Mouse (Mus musculus): Measurements from ENCODE around the gene Ptk7.

Ptk7 gene

DNA sequence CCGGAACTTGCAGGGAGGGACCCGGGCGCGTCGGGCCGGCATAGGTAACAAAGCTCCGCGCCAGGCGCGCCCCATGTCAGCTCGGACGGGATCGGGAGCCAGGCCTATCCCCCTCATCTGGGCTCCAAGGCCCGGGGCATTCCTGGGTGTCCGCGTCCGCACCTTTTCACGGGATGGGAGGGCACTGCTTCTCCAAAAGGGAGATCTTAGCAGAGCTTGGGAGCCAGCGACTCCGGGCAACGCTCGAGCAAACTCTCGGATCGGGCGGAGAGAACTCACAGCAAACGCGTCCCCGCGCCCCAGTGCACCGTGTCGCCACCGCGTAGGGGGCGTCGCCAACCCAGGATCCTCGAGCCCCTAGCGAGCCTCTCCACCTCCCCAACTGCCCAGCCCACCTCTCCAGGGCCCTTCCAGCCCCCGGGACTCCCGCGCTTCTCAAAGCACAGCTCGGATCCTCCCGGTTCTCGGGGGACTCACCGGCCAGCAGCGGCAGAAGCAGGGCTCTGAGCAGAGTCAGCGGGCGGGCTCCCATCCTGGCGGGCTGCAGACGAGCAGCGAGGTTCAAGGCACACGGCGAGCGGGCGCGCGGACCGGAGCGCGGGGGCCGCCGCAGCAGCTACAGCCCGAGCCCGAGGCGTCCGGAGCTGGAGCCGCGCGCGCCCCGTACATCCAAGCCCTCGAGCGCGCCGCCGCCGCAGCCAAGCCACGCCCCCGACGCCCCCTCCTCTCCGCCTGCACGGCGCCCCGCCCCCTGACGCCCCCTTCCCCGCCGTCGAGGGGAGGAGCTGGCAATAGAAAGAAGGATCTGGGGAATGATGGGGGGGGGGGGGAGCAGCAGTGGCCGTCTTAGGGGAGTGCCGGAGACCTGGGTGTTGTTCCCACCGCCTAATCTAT, at the start of gene Ptk7:
Gene Ptk7, minus strand, starts transcription at position 714 of the 894 bp plus-strand sequence.
- DNase-seq (ENCODE audit: low read depth) = no peak

DNA sequence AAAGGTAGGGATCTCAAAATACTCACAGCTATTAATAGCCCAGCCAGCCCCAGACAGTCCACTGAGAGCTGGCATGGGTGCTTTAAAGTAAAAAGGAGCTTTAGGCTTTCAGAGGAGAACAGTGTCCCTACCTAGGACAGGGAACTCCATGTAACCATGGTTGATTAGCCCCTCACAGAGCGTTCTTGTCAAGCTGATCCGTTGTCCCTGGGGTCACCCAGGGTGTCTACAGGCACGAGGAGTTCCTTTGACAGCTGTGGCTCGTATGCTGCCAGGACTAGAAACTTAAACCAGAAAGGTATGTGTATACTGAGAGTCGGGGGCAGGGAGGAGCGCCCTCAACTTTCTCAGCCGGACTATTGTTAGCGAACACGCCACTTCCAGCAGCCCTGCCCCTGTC, 49.6 kb upstream of the Ptk7 start:
- DNase-seq (ENCODE audit: low read depth) = no peak

DNA sequence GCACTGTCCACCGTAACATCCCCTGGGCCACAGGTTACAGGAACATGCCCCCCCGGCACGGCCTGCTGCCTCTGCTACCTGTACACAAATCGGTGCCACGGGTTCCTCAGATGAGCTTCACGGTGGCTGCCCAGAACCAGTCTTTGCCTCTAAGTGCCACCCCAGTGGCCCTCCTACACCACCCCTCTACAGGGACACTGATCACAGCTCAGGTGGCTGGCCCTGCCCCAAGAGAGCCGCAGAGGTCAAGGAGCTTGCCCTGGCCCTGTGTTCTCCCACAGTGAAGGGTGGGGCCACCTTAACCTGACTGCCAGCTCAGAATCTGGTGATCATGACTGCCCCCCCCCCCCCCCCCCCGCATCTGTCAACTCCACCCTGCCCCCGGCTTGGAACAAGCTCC, 49.1 kb upstream of the Ptk7 start, which contains the start of gene Mea1:
Gene Mea1, plus strand, starts transcription at position 378 of the 400 bp plus-strand sequence.
- no peak for DNase-seq (ENCODE audit: low read depth)

DNA sequence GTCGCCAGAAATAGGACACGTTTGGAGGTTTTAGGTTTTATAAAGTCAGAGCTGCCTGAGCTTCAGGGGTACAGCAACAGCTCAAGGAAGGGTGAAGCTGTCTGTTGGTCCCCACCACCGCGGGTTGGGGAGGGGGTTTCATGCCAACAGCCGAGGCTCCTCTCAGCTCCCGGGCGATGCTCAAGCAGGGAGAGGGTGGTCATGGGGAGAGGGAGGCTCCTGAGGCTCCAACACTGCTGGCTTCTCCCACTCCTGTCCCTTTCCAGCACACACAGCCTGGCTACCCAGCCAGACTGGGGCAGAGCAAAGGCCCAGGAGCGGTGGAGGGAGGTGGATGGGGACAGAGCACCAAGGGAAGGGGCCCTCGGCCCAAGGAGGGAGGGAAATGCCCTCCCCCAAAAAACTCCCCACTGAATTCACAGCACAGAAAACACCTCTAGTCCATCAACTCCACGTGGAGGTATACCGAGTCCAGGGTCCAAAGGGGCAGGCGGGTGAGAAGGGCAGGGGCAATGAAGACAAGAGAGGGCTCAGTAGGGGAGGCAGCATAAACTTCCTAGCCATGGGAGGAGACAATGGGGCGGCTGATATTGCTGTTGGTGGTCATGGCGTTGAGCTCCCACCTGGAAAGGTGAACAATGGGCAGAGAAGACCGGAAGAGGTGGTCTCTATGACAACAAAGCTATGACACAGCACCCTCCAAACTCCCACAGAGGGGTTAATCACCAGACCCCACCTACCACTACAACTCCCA, 45.4 kb upstream of the Ptk7 start:
- DNase-seq (ENCODE audit: low read depth) = no peak

DNA sequence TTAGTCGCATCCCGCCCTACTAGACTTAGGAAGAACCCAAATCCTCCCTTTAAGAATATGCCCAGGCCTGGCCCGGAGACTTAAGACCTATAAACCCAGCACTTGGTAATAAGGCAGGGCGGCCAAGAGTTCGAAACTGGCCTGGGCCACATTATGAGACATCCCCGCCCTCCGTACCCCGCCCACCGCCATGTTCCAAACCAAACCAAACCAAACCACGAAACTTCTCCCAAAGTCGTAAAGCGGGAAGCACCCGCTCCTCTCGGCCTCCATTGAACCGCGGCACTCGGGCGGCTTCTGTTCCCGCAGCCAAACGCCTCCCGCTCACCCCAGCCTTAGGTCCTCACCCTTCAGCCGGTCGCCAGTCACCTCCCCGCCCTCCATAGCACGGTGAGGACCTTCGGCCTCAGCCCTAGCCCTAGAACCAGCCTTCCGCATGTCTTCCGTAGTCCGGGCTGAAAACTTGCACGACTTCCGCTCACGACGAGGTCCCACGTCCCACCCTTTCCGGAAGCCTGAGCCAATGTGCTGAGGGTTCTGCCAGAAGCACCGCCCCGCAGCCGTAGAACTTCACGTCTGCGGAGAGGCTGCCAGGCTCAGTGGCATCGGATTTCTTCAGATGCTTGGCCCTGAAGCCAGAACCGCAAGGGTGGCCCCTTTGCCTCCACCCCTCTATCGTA, 44.7 kb upstream of the Ptk7 start, which contains the start of gene Rrp36:
Gene Rrp36, minus strand, starts transcription at position 503 of the 680 bp plus-strand sequence.
- DNase-seq (ENCODE audit: low read depth) = peak; percentile 91

DNA sequence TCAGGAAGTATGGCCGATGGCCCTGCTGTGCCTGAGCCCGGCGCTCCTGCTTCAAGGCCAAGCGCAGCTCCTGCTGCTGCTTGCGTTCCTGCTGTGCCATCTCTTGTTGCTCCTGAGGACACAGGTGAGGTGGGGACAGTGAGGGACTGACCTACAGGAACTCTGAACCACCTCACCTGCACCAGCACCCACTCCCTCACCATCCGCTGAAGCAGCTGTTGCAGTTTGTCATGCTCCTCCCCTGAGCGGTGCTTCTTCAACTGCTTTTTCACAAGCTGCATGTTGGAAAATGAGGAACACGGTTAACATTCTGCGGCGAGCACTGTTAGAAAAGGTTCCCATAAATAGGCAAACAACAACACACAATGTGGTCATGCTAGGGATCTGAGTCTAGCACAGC, 40.6 kb upstream of the Ptk7 start:
- no peak for DNase-seq (ENCODE audit: low read depth)

DNA sequence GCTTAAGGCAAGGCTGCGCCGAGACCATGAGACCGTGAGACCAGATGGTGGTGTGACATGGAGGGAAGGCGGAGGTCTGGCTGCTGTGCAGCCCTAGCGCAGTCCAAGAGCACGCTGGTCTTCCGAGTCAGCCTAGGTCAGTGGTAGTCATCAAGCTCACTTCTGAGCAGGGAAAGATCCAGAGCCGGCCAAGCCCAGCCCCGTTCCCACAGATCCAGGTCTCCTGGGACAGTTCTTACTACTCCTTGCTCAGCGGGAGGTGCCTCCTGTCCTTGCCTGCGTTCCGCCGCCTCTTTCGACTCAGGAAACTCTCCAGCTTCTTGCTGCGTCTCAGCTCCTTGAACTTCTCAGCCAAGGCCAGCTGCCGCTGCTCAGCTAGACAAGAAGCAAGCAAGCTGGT, 38.4 kb upstream of the Ptk7 start:
- DNase-seq (ENCODE audit: low read depth) = no peak

DNA sequence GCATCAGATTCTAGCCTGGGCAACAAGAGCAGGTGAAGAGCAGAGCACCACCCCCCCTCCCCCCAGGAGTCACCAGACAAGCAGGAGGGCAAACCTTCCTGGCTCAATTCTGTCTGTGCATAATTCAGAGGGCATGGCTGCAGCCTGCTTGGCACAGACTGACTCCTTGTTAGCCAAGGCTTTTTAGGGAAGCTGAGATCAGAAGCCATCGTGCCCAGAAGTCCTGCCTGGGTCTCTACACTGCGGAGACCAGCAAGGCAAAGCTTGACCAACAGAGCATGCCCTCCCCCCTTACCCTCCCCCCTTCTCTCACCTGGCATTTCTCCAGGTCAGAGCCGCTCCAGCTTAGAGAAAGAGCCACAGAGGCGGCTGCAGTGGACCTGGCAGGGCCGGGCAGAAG, 33.4 kb upstream of the Ptk7 start:
- DNase-seq (ENCODE audit: low read depth) = no peak

DNA sequence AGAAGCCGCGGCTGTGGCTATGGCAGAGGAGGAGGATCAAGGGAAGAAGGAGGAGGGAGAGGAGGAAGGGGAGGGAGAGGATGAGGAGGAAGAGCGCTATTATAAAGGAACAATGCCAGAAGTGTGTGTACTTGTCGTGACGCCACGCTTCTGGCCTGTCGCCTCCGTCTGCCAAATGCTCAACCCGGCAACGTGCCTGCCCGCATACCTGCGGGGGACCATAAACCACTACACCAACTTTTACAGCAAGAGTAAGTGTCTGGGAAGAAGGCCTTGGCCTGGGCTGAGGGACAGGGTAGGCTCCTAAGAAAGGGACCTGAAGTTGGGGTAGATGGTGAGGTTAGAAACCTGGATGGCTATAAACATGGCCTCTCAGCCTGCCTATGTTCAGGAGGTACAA, 32.7 kb upstream of the Ptk7 start:
- no peak for DNase-seq (ENCODE audit: low read depth)

DNA sequence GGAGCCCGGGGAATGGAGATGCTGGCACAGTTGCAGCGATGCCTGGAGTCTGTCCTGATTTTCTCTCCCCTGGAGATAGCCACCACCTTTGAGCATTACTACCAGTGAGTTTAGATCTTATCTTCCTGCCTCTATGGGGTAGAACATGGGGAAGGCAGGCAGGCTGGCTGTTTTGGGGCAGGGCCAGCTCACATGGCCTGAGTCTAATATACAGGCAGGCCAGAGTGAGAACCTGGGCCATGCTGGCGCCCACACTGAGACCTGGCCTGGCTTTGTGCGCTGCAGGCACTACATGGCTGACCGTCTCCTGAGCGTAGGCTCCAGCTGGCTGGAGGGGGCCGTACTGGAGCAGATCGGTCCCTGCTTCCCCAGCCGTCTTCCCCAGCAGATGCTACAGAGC, 32.0 kb upstream of the Ptk7 start:
- no peak for DNase-seq (ENCODE audit: low read depth)

DNA sequence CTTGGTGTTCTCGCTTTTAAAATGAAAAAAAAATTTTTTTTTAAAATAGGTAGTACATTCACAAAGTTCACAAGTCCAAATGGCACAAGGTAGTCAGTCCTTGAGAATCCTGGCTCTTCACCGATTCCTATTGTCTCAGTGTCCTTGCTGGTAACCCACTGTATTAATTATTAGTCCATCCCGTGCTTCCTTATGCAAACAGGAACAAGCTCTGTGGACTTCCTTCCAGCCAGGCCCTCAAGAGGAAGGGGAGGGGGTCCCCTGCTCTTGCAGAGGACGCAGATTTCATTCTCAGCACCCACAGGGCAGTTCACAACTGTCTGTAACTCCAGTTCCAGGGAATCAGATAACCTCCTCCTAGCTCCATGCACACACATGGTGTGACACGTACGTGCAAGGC, 26.8 kb upstream of the Ptk7 start:
- no peak for DNase-seq (ENCODE audit: low read depth)

DNA sequence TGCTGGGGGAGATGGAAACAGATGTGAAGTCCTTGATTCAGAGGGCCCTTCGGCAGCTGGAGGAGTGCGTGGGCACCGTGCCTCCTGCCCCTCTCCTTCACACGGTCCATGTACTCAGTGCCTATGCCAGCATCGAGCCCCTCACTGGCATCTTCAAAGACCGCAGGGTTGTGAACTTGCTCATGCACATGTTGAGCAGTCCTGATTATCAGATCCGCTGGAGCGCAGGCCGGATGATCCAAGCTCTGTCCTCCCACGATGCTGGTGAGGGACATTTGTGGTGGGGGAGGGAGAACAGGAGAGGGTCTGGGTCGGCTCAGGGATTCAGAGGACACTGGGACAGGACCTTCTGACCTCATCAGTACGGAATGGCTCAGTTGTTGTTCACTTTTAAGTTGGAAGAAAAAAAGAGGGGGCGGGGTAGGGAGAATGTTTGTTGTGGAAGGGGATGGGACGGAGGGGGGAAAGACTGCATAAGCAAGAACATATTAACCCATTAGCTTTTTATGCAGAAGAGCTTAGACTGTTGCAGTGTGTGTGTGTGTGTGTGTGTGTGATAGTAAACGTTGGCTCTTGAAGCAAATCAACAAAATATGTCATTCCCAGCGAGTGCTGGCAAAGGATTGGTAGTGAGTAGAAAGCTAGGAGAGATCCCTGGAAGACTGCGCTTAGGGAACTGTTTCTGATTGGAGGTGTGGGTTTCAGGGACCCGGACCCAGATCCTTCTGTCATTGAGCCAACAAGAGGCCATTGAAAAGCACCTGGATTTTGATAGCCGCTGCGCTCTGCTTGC, 22.6 kb upstream of the Ptk7 start:
- DNase-seq (ENCODE audit: low read depth) = no peak

DNA sequence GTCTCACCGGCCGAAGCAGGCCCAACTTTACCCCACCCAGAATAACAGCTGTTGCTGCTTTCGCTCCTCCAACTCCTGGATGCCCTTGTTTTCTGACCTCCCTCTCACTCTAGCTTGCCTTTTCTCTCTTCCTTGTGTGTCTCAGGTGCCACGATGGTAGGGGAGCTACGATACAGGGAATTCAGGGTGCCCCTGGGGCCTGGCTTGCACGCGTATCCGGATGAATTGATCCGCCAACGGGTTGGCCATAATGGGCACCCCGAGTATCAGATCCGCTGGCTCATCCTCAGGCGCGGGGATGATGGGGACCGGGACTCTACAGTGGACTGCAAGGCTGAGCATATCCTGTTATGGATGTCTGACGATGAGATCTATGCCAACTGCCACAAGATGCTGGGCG, 22.0 kb upstream of the Ptk7 start:
- DNase-seq (ENCODE audit: low read depth) = no peak

DNA sequence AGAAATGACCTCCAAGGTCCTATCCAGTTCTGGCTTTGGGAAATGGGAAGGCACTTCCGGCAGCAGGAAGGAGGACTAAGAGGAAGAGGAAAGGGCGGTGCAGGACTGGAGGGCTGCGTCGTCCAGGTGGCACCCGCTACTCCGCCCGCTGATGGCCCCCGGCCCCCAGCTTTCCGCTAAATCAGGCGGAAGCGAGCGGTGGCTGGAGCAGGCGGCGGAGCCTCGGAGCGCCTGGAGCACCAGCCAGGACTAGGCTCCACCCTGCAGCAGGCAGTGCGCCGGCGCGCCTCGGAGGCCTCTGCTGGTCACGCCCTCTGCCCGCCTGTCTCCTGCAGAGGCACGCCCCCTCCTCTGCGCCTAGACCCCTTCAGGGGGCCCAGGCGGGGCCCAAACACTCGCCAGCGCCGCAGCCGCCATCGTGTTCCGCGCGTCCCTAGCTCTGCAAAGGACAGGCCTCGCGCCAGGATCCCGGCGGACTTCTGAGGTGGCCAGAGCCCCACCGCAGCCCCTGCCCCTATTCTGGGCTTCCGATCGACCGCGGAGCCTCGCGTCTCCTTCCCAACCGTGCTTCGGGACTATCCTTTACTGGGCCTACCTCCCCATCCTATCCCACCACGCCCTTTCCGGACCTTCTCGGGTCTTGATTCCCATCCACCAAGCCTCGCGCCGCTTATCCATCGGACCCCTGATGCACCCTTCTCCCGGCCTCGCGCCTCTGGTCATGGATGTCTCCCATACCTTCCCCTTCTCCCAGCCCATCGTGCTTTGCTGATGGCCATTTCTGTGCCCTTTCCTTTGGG, 21.1 kb upstream of the Ptk7 start, which contains the start of gene Cul7:
Gene Cul7, plus strand, starts transcription at position 106 of the 800 bp plus-strand sequence.
- DNase-seq (ENCODE audit: low read depth) = peak; percentile 87

DNA sequence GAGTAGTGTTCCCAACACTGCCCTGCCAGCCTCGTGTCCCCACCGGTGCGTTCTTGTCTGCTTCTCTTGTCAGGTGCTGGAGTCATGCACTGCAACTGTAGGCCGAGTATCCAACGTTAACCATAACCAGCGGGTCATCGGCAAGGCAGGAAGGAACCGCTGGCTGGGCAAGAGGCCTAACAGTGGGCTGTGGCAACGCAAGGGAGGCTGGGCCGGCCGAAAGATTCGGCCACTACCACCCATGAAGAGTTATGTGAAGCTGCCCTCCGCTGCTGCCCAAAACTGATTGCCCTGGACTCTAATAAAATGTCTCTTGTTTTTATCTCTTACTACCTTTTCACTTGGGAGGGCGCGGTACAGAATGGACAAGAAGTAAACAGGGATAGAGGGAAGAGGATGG, 20.5 kb upstream of the Ptk7 start:
- DNase-seq (ENCODE audit: low read depth) = no peak

DNA sequence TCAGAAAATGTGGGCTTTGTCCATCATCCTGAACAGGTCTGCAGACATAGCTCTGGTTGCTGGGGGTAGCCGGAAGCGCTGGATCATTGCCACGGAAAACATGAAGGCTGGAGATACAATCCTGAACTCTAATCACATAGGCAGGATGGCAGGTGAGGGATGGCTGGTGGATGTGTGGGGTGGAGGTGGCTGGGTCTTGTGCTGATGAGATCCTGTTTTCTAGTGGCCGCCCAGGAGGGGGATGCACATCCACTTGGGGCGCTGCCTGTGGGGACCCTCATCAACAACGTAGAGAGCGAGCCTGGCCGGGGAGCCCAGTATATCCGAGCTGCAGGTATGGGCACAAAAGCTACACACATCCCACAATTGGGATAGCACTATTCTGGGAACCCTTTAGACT, 19.1 kb upstream of the Ptk7 start:
- DNase-seq (ENCODE audit: low read depth) = no peak

DNA sequence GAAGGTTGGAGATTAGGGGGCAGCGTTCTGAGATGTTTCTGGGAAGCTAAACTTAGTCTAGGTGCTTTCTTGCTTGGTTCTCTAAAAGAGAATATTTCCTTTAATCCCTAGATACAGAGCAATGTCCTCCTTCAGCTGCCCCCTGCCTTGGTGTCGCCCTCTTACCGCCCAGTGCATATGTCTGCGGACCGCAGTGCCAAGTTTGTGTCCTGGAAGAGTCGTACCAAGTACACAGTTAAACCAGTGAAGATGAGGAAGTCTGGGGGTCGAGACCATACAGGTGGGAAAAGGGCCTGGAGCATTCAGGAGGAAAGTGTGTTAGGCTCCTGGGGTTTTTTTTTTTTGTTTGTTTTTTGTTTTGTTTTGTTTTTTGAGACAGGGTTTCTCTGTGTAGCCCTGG, 18.0 kb upstream of the Ptk7 start:
- no peak for DNase-seq (ENCODE audit: low read depth)

DNA sequence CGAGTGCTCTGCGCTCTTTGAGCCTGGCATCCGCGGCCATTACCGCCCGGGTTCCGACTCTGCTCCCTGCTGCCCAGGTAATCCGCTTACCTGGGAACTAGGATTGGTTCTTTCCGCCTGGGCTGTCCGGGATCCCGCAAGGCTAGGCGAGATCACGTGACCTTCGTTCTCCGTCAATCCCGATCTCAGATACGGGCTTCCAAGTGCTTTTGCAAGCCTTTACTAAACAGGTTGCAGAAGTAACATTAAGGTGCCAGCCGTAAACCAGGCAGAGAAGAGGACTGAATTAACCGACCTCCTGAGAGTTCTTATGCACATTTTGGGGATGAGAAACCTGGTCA, 17.0 kb upstream of the Ptk7 start:
- no peak for DNase-seq (ENCODE audit: low read depth)

DNA sequence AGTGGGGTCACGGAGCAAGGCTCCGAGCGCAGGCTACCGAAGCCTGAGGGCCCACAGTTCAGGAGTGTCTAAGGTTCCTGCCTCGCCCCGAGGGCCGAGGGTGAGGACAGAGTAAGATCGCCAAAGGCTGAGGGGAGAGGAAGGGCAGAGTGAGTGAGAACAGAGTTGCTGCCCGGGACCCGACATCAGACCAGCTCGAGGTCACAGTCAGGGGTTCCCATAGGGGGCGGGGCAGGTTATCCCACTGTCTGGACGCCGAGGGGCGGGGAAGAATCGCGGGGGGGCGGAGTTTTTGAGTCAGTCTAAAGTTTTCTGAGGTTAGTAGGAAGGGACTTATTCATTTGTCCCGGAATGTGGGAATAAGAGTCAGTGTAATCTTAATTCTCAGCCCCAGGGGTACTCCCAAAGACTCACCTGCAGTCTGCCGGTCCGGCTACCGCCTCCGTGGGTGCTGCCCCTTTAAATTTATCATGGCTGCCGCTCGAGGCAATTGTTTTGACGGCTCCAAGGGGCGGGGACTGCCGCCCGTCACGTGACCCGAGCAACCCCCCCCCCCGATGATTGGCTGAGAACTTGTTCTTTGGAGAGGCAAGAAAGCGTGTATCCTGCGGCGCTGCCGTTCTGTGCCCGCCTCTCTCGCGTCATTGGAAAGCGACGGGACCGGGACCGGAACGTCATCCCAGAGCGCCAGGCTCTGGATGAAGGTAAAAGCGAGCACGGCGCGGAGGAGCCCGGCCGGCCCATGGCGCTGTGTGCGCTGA, 16.4 kb upstream of the Ptk7 start, which contains the start of the genes Klc4 and Mrpl2:
Gene Klc4, minus strand, starts transcription at position 462 of the 761 bp plus-strand sequence.
Gene Mrpl2, plus strand, starts transcription at position 669 of the 761 bp plus-strand sequence.
- DNase-seq (ENCODE audit: low read depth) = peak; percentile 99

DNA sequence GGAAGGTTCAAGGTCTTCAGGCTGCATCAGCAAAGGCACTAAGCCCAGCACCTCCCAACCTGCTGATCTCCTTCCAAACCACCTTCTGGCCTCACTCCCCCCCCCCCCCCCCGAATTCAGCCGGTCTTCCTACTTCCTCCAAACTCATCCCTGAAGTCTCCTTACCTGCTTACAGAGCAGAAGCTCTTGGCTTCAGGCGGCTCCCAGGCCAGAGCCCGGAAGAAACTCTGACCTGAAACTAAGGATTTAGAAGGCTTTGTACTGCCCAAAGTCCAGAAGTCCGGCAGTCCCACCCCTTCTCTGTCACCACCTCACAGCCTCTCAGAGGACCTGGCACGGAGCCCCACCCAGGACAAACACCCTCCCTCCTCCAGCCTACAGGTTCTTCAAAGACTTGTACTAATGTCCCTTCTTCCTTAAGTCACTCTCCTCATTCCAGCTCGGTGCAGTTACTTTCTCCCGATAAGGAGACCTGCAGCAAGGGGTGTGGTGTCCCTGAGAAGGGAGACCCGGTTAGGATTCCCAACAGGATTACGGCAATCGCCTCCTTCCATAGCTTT, 15.7 kb upstream of the Ptk7 start:
- DNase-seq (ENCODE audit: low read depth) = no peak

Measured in naive thymus-derived CD4-positive, alpha-beta T cell, adult 2 months (primary cell).